Mouse (Mus musculus) limb, embryonic 12.5 days (tissue): ENCODE data around the gene Tlnrd1. TPM values are rescaled to one million over a fixed set of nuclear protein-coding genes. Genes with fewer than 3 reads are reported as not detected.

Experiments
- ATAC-seq: fragments of 200-750 bp; cut with Nextera tagmentation; 2 replicates; pipeline ENCODE4 v1.8.0; 2017; ENCODE audit warnings: low read depth, moderate TSS enrichment; ENCODE audit not compliant: insufficient number of reproducible peaks, insufficient read depth, low FRiP score, low TSS enrichment
- H3K27ac ChIP-seq: fragments of 300-500 bp; sonication (generic); 2 replicates; pipeline ENCODE4 v1.5.1; 2016; ENCODE audit warnings: mild to moderate bottlenecking, moderate library complexity
- H3K27me3 ChIP-seq: fragments of 300-500 bp; sonication (generic); 2 replicates; pipeline ENCODE4 v1.6.1; 2016; ENCODE audit warnings: mild to moderate bottlenecking, moderate library complexity
- H3K36me3 ChIP-seq: fragments of 300-500 bp; sonication (generic); 2 replicates; pipeline ENCODE4 v1.6.1; 2016; ENCODE audit warnings: mild to moderate bottlenecking, moderate library complexity
- H3K4me1 ChIP-seq: fragments of 300-500 bp; sonication (generic); replicated peaks from 2 replicates; pipeline ENCODE4 v1.6.1; 2016
- H3K4me2 ChIP-seq: fragments of 300-500 bp; sonication (generic); 2 replicates; pipeline ENCODE4 v1.6.1; 2016; ENCODE audit warnings: mild to moderate bottlenecking, moderate library complexity
- H3K4me3 ChIP-seq: fragments of 300-500 bp; sonication (generic); replicated peaks from 2 replicates; pipeline ENCODE4 v1.5.1; 2016; ENCODE audit warnings: mild to moderate bottlenecking
- H3K9ac ChIP-seq: fragments of 300-500 bp; sonication (generic); replicated peaks from 2 replicates; pipeline ENCODE4 v1.6.1; 2016; ENCODE audit warnings: mild to moderate bottlenecking, moderate library complexity
- H3K9me3 ChIP-seq: fragments of 300-500 bp; sonication (generic); 2 replicates; pipeline ENCODE4 v1.6.1; 2016; ENCODE audit warnings: mild to moderate bottlenecking, moderate library complexity
- WGBS: fragments of 180-500 bp; shearing (Covaris S2); methylation state at CpG from one replicate; pipeline ENCODE4 v1.1.7; 2016; 5-methylcytosine and 5-hydroxymethylcytosine counted together
- polyA plus RNA-seq: library from polyadenylated mRNA; unstranded; fragments of >200 nt; fragmentation: Nextera tagmentation; extraction: Ambion mirVana; gene quantifications from 2 replicates; pipeline ENCODE4 v1.2.1, GENCODE M21; 2016

The Tlnrd1 gene
- polyA plus RNA-seq, 1 experiment from 2014 or later, result 23.0 TPM

- no peaks in the 10 kb centered on the region for H3K9me3 ChIP-seq
- H3K27ac ChIP-seq, result no peak overlapping the region
- H3K27me3 ChIP-seq, result no peaks in the 10 kb centered on the region
- no peaks in the 10 kb centered on the region for H3K36me3 ChIP-seq
- WGBS, result 82% methylated on average over 5 of the region's 5 CpGs
- no peak for ATAC-seq
- H3K9ac ChIP-seq, result no peak overlapping the region
- H3K4me3 ChIP-seq, result no peak overlapping the region
- no peaks in the 10 kb centered on the region for H3K4me1 ChIP-seq
- no peak overlapping the region for H3K4me2 ChIP-seq
Observed at GRCm38 (mm10) chr7:83838525-83839224, 45.4 kb downstream of the Tlnrd1 start.

Other genes with a start within 250 kb of the Tlnrd1 start
- 2.9 and 3.4 TPM in 2 replicates for gene Il16, start 138.6 kb downstream of the Tlnrd1 start, polyA plus RNA-seq
- gene Cfap161, start 89.4 kb downstream of the Tlnrd1 start, polyA plus RNA-seq, result 0.32 and 0.45 TPM in 2 replicates
- 97.0 and 105 TPM in 2 replicates for gene Mesd, start 161 bp upstream of the Tlnrd1 start, polyA plus RNA-seq
- 0.05 and 0.17 TPM in 2 replicates for gene Cemip, start 202.2 kb upstream of the Tlnrd1 start, polyA plus RNA-seq